Mouse (Mus musculus): ENCODE measurements at regions not wholly inside any gene's neighbourhood (a gene's known extent, or its start where the extent isn't known, plus 50 kb on each side); places are given as distances from the start of the nearest gene placed in this dataset.

- H3K27ac ChIP-seq (ENCODE audit: low read length) = no peak overlapping the region
- no peak overlapping the region for H3K9ac ChIP-seq (replicated peaks; ENCODE audit: low read depth, low read length)
- WGBS = 75% methylated on average over 1 of the region's 1 CpGs
- ATAC-seq (ENCODE audit: insufficient number of reproducible peaks, insufficient read depth, low FRiP score, low read depth) = no peak
- no peak overlapping the region for H3K4me2 ChIP-seq (replicated peaks; ENCODE audit: low read depth, low read length)
- H3K4me3 ChIP-seq (ENCODE audit: low read depth, low read length) = no peak overlapping the region
- H3K36me3 ChIP-seq (ENCODE audit: control insufficient read depth, insufficient read depth, low read length) = no peaks in the 10 kb centered on the region
- no peaks in the 10 kb centered on the region for H3K27me3 ChIP-seq (ENCODE audit: control insufficient read depth, insufficient read depth, low read length)
- no peaks in the 10 kb centered on the region for H3K4me1 ChIP-seq (ENCODE audit: control insufficient read depth, insufficient read depth, low read length)
- H3K9me3 ChIP-seq (ENCODE audit: control insufficient read depth, low read depth, low read length) = no peaks in the 10 kb centered on the region
These were observed 268.0 kb downstream of the Sec23a start for GRCm38 (mm10) chr12:58743800-58744199.

GRCm38 (mm10) chr12:58728094-58728493 is 283.7 kb downstream of the Sec23a start:
- WGBS = 63% methylated on average over 1 of the region's 1 CpGs
- ATAC-seq (ENCODE audit: insufficient number of reproducible peaks, insufficient read depth, low FRiP score, low read depth) = no peak
- H3K4me3 ChIP-seq (ENCODE audit: low read depth, low read length) = no peak overlapping the region
- H3K4me2 ChIP-seq (replicated peaks; ENCODE audit: low read depth, low read length) = no peak overlapping the region
- no peaks in the 10 kb centered on the region for H3K9me3 ChIP-seq (ENCODE audit: control insufficient read depth, low read depth, low read length)
- H3K9ac ChIP-seq (replicated peaks; ENCODE audit: low read depth, low read length) = no peak overlapping the region
- no peaks in the 10 kb centered on the region for H3K4me1 ChIP-seq (ENCODE audit: control insufficient read depth, insufficient read depth, low read length)
- no peaks in the 10 kb centered on the region for H3K27me3 ChIP-seq (ENCODE audit: control insufficient read depth, insufficient read depth, low read length)
- no peak overlapping the region for H3K27ac ChIP-seq (ENCODE audit: low read length)
- no peaks in the 10 kb centered on the region for H3K36me3 ChIP-seq (ENCODE audit: control insufficient read depth, insufficient read depth, low read length)

GRCm38 (mm10) chr12:58727547-58727946 is 284.3 kb downstream of the Sec23a start:
- Histone ChIP-seq H3K36me3 (ENCODE audit: control insufficient read depth, insufficient read depth, low read length) (no peaks in the 10 kb centered on the region), H3K27ac (ENCODE audit: low read length) (no peak overlapping the region), H3K27me3 (ENCODE audit: control insufficient read depth, insufficient read depth, low read length) (no peaks in the 10 kb centered on the region), H3K4me3 (ENCODE audit: low read depth, low read length) (no peak overlapping the region), H3K9me3 (ENCODE audit: control insufficient read depth, low read depth, low read length) (no peaks in the 10 kb centered on the region), H3K4me1 (ENCODE audit: control insufficient read depth, insufficient read depth, low read length) (no peaks in the 10 kb centered on the region), H3K4me2 (replicated peaks; ENCODE audit: low read depth, low read length) (no peak overlapping the region), H3K9ac (replicated peaks; ENCODE audit: low read depth, low read length) (no peak overlapping the region)
- no peak for ATAC-seq (ENCODE audit: insufficient number of reproducible peaks, insufficient read depth, low FRiP score, low read depth)
- 76% methylated on average over 2 of the region's 2 CpGs for WGBS

- H3K27me3 ChIP-seq (ENCODE audit: control insufficient read depth, insufficient read depth, low read length) = no peaks in the 10 kb centered on the region
- no peak overlapping the region for H3K4me3 ChIP-seq (ENCODE audit: low read depth, low read length)
- 80% methylated on average over 6 of the region's 6 CpGs for WGBS
- ATAC-seq (ENCODE audit: insufficient number of reproducible peaks, insufficient read depth, low FRiP score, low read depth) = no peak
- H3K4me2 ChIP-seq (replicated peaks; ENCODE audit: low read depth, low read length) = no peak overlapping the region
- H3K4me1 ChIP-seq (ENCODE audit: control insufficient read depth, insufficient read depth, low read length) = no peaks in the 10 kb centered on the region
- H3K27ac ChIP-seq (ENCODE audit: low read length) = no peak overlapping the region
- H3K9me3 ChIP-seq (ENCODE audit: control insufficient read depth, low read depth, low read length) = no peaks in the 10 kb centered on the region
- no peak overlapping the region for H3K9ac ChIP-seq (replicated peaks; ENCODE audit: low read depth, low read length)
- H3K36me3 ChIP-seq (ENCODE audit: control insufficient read depth, insufficient read depth, low read length) = no peaks in the 10 kb centered on the region
These were observed 293.9 kb downstream of the Sec23a start for GRCm38 (mm10) chr12:58717908-58718307.

GRCm38 (mm10) chr12:58714207-58714606 is 297.6 kb downstream of the Sec23a start:
- ATAC-seq (ENCODE audit: insufficient number of reproducible peaks, insufficient read depth, low FRiP score, low read depth) = no peak
- Histone ChIP-seq H3K27me3 (ENCODE audit: control insufficient read depth, insufficient read depth, low read length) (no peaks in the 10 kb centered on the region), H3K4me3 (ENCODE audit: low read depth, low read length) (no peak overlapping the region), H3K36me3 (ENCODE audit: control insufficient read depth, insufficient read depth, low read length) (no peaks in the 10 kb centered on the region), H3K9ac (replicated peaks; ENCODE audit: low read depth, low read length) (no peak overlapping the region), H3K27ac (ENCODE audit: low read length) (no peak overlapping the region), H3K9me3 (ENCODE audit: control insufficient read depth, low read depth, low read length) (no peaks in the 10 kb centered on the region), H3K4me1 (ENCODE audit: control insufficient read depth, insufficient read depth, low read length) (no peaks in the 10 kb centered on the region), H3K4me2 (replicated peaks; ENCODE audit: low read depth, low read length) (no peak overlapping the region)
- WGBS = 89% methylated on average over 1 of the region's 1 CpGs

- Histone ChIP-seq H3K4me3 (ENCODE audit: low read depth, low read length) (no peak overlapping the region), H3K9ac (replicated peaks; ENCODE audit: low read depth, low read length) (no peak overlapping the region), H3K27me3 (ENCODE audit: control insufficient read depth, insufficient read depth, low read length) (no peaks in the 10 kb centered on the region), H3K36me3 (ENCODE audit: control insufficient read depth, insufficient read depth, low read length) (no peaks in the 10 kb centered on the region), H3K9me3 (ENCODE audit: control insufficient read depth, low read depth, low read length) (no peaks in the 10 kb centered on the region; the same call in 1 of the 2 replicates), H3K4me2 (replicated peaks; ENCODE audit: low read depth, low read length) (no peak overlapping the region), H3K4me1 (ENCODE audit: control insufficient read depth, insufficient read depth, low read length) (no peaks in the 10 kb centered on the region), H3K27ac (ENCODE audit: low read length) (no peak overlapping the region)
- 86% methylated on average over 5 of the region's 5 CpGs for WGBS
- ATAC-seq (ENCODE audit: insufficient number of reproducible peaks, insufficient read depth, low FRiP score, low read depth) = no peak
These were observed 316.1 kb downstream of the Sec23a start for GRCm38 (mm10) chr12:58695680-58696079.

GRCm38 (mm10) chr12:58669914-58670635 is 341.7 kb downstream of the Sec23a start:
- Histone ChIP-seq H3K27ac (ENCODE audit: low read length) (no peak overlapping the region), H3K9ac (replicated peaks; ENCODE audit: low read depth, low read length) (no peak overlapping the region), H3K4me3 (ENCODE audit: low read depth, low read length) (no peak overlapping the region), H3K4me1 (ENCODE audit: control insufficient read depth, insufficient read depth, low read length) (no peaks in the 10 kb centered on the region), H3K36me3 (ENCODE audit: control insufficient read depth, insufficient read depth, low read length) (no peaks in the 10 kb centered on the region), H3K4me2 (replicated peaks; ENCODE audit: low read depth, low read length) (no peak overlapping the region), H3K9me3 (ENCODE audit: control insufficient read depth, low read depth, low read length) (no peaks in the 10 kb centered on the region), H3K27me3 (ENCODE audit: control insufficient read depth, insufficient read depth, low read length) (no peaks in the 10 kb centered on the region)
- 80% methylated on average over 3 of the region's 3 CpGs for WGBS
- no peak for ATAC-seq (ENCODE audit: insufficient number of reproducible peaks, insufficient read depth, low FRiP score, low read depth)

- Histone ChIP-seq H3K9ac (replicated peaks; ENCODE audit: low read depth, low read length) (no peak overlapping the region), H3K4me1 (ENCODE audit: control insufficient read depth, insufficient read depth, low read length) (no peaks in the 10 kb centered on the region), H3K9me3 (ENCODE audit: control insufficient read depth, low read depth, low read length) (no peaks in the 10 kb centered on the region), H3K4me2 (replicated peaks; ENCODE audit: low read depth, low read length) (no peak overlapping the region), H3K27me3 (ENCODE audit: control insufficient read depth, insufficient read depth, low read length) (no peaks in the 10 kb centered on the region), H3K4me3 (ENCODE audit: low read depth, low read length) (no peak overlapping the region), H3K27ac (ENCODE audit: low read length) (no peak overlapping the region), H3K36me3 (ENCODE audit: control insufficient read depth, insufficient read depth, low read length) (no peaks in the 10 kb centered on the region)
- ATAC-seq (ENCODE audit: insufficient number of reproducible peaks, insufficient read depth, low FRiP score, low read depth) = no peak
- WGBS = 90% methylated on average over 2 of the region's 2 CpGs
These were observed 357.2 kb downstream of the Sec23a start for GRCm38 (mm10) chr12:58654530-58655056.

GRCm38 (mm10) chr12:58653751-58654150 is 358.1 kb downstream of the Sec23a start:
- Histone ChIP-seq H3K27ac (ENCODE audit: low read length) (no peak overlapping the region), H3K9ac (replicated peaks; ENCODE audit: low read depth, low read length) (no peak overlapping the region), H3K36me3 (ENCODE audit: control insufficient read depth, insufficient read depth, low read length) (no peaks in the 10 kb centered on the region), H3K4me2 (replicated peaks; ENCODE audit: low read depth, low read length) (no peak overlapping the region), H3K4me3 (ENCODE audit: low read depth, low read length) (no peak overlapping the region), H3K9me3 (ENCODE audit: control insufficient read depth, low read depth, low read length) (no peaks in the 10 kb centered on the region), H3K4me1 (ENCODE audit: control insufficient read depth, insufficient read depth, low read length) (no peaks in the 10 kb centered on the region), H3K27me3 (ENCODE audit: control insufficient read depth, insufficient read depth, low read length) (no peaks in the 10 kb centered on the region)
- WGBS = 78% methylated on average over 6 of the region's 6 CpGs
- no peak for ATAC-seq (ENCODE audit: insufficient number of reproducible peaks, insufficient read depth, low FRiP score, low read depth)

Data from stomach, embryonic 14.5 days (tissue).